25 mouse cellular contexts compared by ENCODE assay signal in genomic region chr10:73574711-73575297, GRCm38 (mm10).
DNase-seq lines count a peak whose midpoint lies in the region; ATAC-seq and TF ChIP-seq lines count a peak whose summit lies in the region.
"Had no signal": no experiment of that assay in that cellular context is flagged by ENCODE, and none has a peak within 500 bp of the region (broad histone marks: within the 10 kb centered on the region; RNA-seq: fewer than 3 reads in every experiment).

No protein-coding gene starts in this region.

- no peaks in the 10 kb centered on the region for H3K36me3 ChIP-seq in stomach, postnatal 0 days (ENCODE audit: control insufficient read depth, insufficient read depth, low read length)
- H3K36me3 ChIP-seq: embryonic facial prominence, embryonic 10.5 days; embryonic facial prominence, embryonic 13.5 days; forebrain, embryonic 12.5 days; forebrain, embryonic 15.5 days; hindbrain, embryonic 12.5 days; hindbrain, embryonic 15.5 days had no signal

- no peak for ATAC-seq in stomach, postnatal 0 days (ENCODE audit: low FRiP score, low TSS enrichment)
- ATAC-seq: activated CD4-positive, CD25-positive, alpha-beta regulatory T cell, adult 4 months; forebrain, embryonic 15.5 days had no signal

- DNase-seq in cerebellum, postnatal 10 days = peak; percentile 54 to 55
- DNase-seq in cerebellum, postnatal 4 days (ENCODE audit: low spot score in 2 of 2) = no peak
- peak; percentile 15 for DNase-seq in layer of hippocampus, adult 11-12 months (ENCODE audit: low spot score)
- no peak for DNase-seq in layer of hippocampus, postnatal 25 days (ENCODE audit: extremely low spot score in 1 of 2, low spot score in 1 of 2)
- peak; percentile 6 for DNase-seq in left cerebral cortex, adult 11 months (ENCODE audit: low spot score)
- DNase-seq in left cerebral cortex, adult 2 months (ENCODE audit: extremely low spot score in 1 of 2, low spot score in 2 of 2) = no peak
- peak; percentile 76 for DNase-seq in brain, adult 2 months (ENCODE audit: low read depth, low spot score)
- DNase-seq in stomach, postnatal 0 days (ENCODE audit: low spot score) = no peak
- DNase-seq: adrenal gland, adult 8-10 months; adrenal gland, postnatal 25 days; cerebellum, adult 18-20 months; cerebellum, adult 9-10 months; embryo, embryonic 11 days; gastrocnemius, adult 2 months; gastrocnemius, postnatal 14 days; heart, adult 11 months had no signal

- no peaks in the 10 kb centered on the region for H3K27me3 ChIP-seq in stomach, postnatal 0 days (ENCODE audit: control insufficient read depth, insufficient read depth, low read length)
- H3K27me3 ChIP-seq: embryonic facial prominence, embryonic 13.5 days; forebrain, embryonic 12.5 days; forebrain, embryonic 15.5 days; hindbrain, embryonic 12.5 days; hindbrain, embryonic 15.5 days had no signal

- H3K4me3 ChIP-seq in left cerebral cortex, adult 2 months = no peak overlapping the region
- no peak overlapping the region for H3K4me3 ChIP-seq in stomach, postnatal 0 days (ENCODE audit: low read depth, low read length)
- H3K4me3 ChIP-seq: embryonic facial prominence, embryonic 10.5 days; embryonic facial prominence, embryonic 13.5 days; erythroblast, embryonic 14.5 days; forebrain, embryonic 12.5 days; forebrain, embryonic 15.5 days; gastrocnemius, adult 2 months; hindbrain, embryonic 12.5 days; hindbrain, embryonic 15.5 days had no signal

- TF ChIP-seq CTCF in left cerebral cortex, adult 2 months (IDR thresholded peaks at IDR 0.05) = no peak
- TF ChIP-seq CTCF in stomach, postnatal 0 days (IDR thresholded peaks at IDR 0.05; ENCODE audit: low read depth) = no peak

- 74% methylated on average over 5 of the region's 5 CpGs for WGBS in stomach, postnatal 0 days

- H3K4me1 ChIP-seq in stomach, postnatal 0 days (replicated peaks; ENCODE audit: control insufficient read depth, insufficient read depth) = no peaks in the 10 kb centered on the region
- H3K4me1 ChIP-seq: embryonic facial prominence, embryonic 10.5 days; embryonic facial prominence, embryonic 13.5 days; forebrain, embryonic 12.5 days; forebrain, embryonic 15.5 days; hindbrain, embryonic 12.5 days; hindbrain, embryonic 15.5 days had no signal

- no peak for TF ChIP-seq EP300 in stomach, postnatal 0 days (optimal IDR thresholded peaks at IDR 0.05)

- intact Hi-C loops in left cerebral cortex, adult 2 months (cut with DNase I) = no loop called here

- H3K9me3 ChIP-seq in stomach, postnatal 0 days (ENCODE audit: control insufficient read depth, low read length) = no peaks in the 10 kb centered on the region
- H3K9me3 ChIP-seq: embryonic facial prominence, embryonic 10.5 days; embryonic facial prominence, embryonic 13.5 days; forebrain, embryonic 12.5 days; forebrain, embryonic 15.5 days; hindbrain, embryonic 12.5 days; hindbrain, embryonic 15.5 days had no signal

- H3K9ac ChIP-seq in stomach, postnatal 0 days (ENCODE audit: low read length) = no peak overlapping the region
- H3K9ac ChIP-seq: embryonic facial prominence, embryonic 13.5 days; forebrain, embryonic 12.5 days; forebrain, embryonic 15.5 days; hindbrain, embryonic 12.5 days; hindbrain, embryonic 15.5 days had no signal

- no peak overlapping the region for H3K4me2 ChIP-seq in stomach, postnatal 0 days (replicated peaks; ENCODE audit: low read depth)
- H3K4me2 ChIP-seq: embryonic facial prominence, embryonic 13.5 days; forebrain, embryonic 12.5 days; forebrain, embryonic 15.5 days; heart, embryonic 11.5 days; hindbrain, embryonic 12.5 days; hindbrain, embryonic 15.5 days had no signal

- H3K27ac ChIP-seq in left cerebral cortex, adult 2 months = no peak overlapping the region
- no peak overlapping the region for H3K27ac ChIP-seq in stomach, postnatal 0 days (replicated peaks)
- H3K27ac ChIP-seq: embryonic facial prominence, embryonic 10.5 days; embryonic facial prominence, embryonic 13.5 days; forebrain, embryonic 12.5 days; forebrain, embryonic 15.5 days; gastrocnemius, adult 2 months; hindbrain, embryonic 12.5 days; hindbrain, embryonic 15.5 days had no signal

Comparison
In these comparisons a context has a peak if more than half of its experiments do, and no peak if none do; other contexts are left out.
1. DNase-seq: peak in cerebellum, postnatal 10 days (2 of 2), layer of hippocampus, adult 11-12 months (single experiment), left cerebral cortex, adult 11 months (single experiment) and brain, adult 2 months (single experiment); none in cerebellum, postnatal 4 days (0 of 2), layer of hippocampus, postnatal 25 days (0 of 2), left cerebral cortex, adult 2 months (0 of 2) and stomach, postnatal 0 days (single experiment).